Mouse (Mus musculus): Measurements from ENCODE around the gene 2310022B05Rik. TPM values are rescaled to one million over a fixed set of nuclear protein-coding genes. Genes with fewer than 3 reads are reported as not detected.

The 2310022B05Rik gene
- polyA plus RNA-seq, 1 experiment = 31.6 TPM

GRCm38 (mm10) chr8:124652546-124652945 is 10.6 kb downstream of the 2310022B05Rik start:
- Histone ChIP-seq H3K4me3 (ENCODE audit: extremely low read depth, insufficient read depth, insufficient read length) (no peak overlapping the region), H3K27me3 (ENCODE audit: control insufficient read depth, insufficient read depth, low read length) (no peaks in the 10 kb centered on the region), H3K36me3 (ENCODE audit: control insufficient read depth, insufficient read depth, low read length) (peaks cover 2% of the 10 kb centered on the region; the same call in 1 of the 2 replicates), H3K27ac (ENCODE audit: insufficient read depth, low read length) (no peak overlapping the region), H3K4me1 (ENCODE audit: control insufficient read depth, insufficient read depth, insufficient read length) (no peaks in the 10 kb centered on the region; the same call in 1 of the 2 replicates)
- WGBS = 80% methylated on average over 4 of the region's 4 CpGs
- no peak for DNase-seq (ENCODE audit: low read depth in 1 of 2, low spot score in 2 of 2)
- TF ChIP-seq POLR2A (IDR thresholded peaks at IDR 0.05; ENCODE audit: low read depth, low read length) = no peak
- no peak for TF ChIP-seq CTCF (IDR thresholded peaks at IDR 0.05; ENCODE audit: extremely low read depth, insufficient read depth, insufficient read length, insufficient replicate concordance)

DNA sequence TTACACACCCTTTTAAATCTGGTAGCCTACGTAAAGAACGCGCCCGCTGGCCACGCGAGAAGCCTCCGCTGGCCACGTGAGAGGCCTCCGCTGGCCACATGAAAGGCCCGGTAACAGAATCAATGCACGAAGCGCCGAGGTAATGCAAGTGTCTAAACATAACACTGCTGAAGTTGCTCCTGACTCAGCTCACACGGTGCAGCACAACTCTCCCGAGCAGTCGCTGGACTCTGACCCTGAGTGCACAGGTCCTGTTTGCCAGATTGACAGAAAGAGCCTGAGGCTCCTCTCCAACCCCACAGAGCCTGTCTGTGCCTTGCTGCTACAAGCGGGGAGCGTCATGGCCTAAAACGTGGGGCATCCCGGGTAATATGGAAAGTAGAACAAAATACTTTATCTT is 11.4 kb downstream of the 2310022B05Rik start:
- H3K27me3 ChIP-seq (ENCODE audit: control insufficient read depth, insufficient read depth, low read length) = no peaks in the 10 kb centered on the region
- H3K4me1 ChIP-seq (ENCODE audit: control insufficient read depth, insufficient read depth, insufficient read length) = no peaks in the 10 kb centered on the region; the same call in 1 of the 2 replicates
- H3K27ac ChIP-seq (ENCODE audit: insufficient read depth, low read length) = no peak overlapping the region
- peaks cover 2% of the 10 kb centered on the region; the same call in 1 of the 2 replicates for H3K36me3 ChIP-seq (ENCODE audit: control insufficient read depth, insufficient read depth, low read length)
- no peak overlapping the region for H3K4me3 ChIP-seq (ENCODE audit: extremely low read depth, insufficient read depth, insufficient read length)
- WGBS = 92% methylated on average over 20 of the region's 20 CpGs
- DNase-seq (ENCODE audit: low read depth in 1 of 2, low spot score in 2 of 2) = no peak
- TF ChIP-seq CTCF (IDR thresholded peaks at IDR 0.05; ENCODE audit: extremely low read depth, insufficient read depth, insufficient read length, insufficient replicate concordance) (no peak), POLR2A (IDR thresholded peaks at IDR 0.05; ENCODE audit: low read depth, low read length) (no peak)

GRCm38 (mm10) chr8:124648311-124648710 is 14.9 kb downstream of the 2310022B05Rik start:
- Histone ChIP-seq H3K27ac (ENCODE audit: insufficient read depth, low read length) (no peak overlapping the region), H3K36me3 (ENCODE audit: control insufficient read depth, insufficient read depth, low read length) (peaks cover 2% of the 10 kb centered on the region; the same call in 1 of the 2 replicates), H3K27me3 (ENCODE audit: control insufficient read depth, insufficient read depth, low read length) (no peaks in the 10 kb centered on the region), H3K4me1 (ENCODE audit: control insufficient read depth, insufficient read depth, insufficient read length) (no peaks in the 10 kb centered on the region; the same call in 1 of the 2 replicates), H3K4me3 (ENCODE audit: extremely low read depth, insufficient read depth, insufficient read length) (no peak overlapping the region)
- no peak for DNase-seq (ENCODE audit: low read depth in 1 of 2, low spot score in 2 of 2)
- no peak for TF ChIP-seq POLR2A (IDR thresholded peaks at IDR 0.05; ENCODE audit: low read depth, low read length)
- TF ChIP-seq CTCF (IDR thresholded peaks at IDR 0.05; ENCODE audit: extremely low read depth, insufficient read depth, insufficient read length, insufficient replicate concordance) = no peak

- TF ChIP-seq CTCF (IDR thresholded peaks at IDR 0.05; ENCODE audit: extremely low read depth, insufficient read depth, insufficient read length, insufficient replicate concordance) = no peak
- TF ChIP-seq POLR2A (IDR thresholded peaks at IDR 0.05; ENCODE audit: low read depth, low read length) = no peak
- H3K27me3 ChIP-seq (ENCODE audit: control insufficient read depth, insufficient read depth, low read length) = no peaks in the 10 kb centered on the region
- H3K4me3 ChIP-seq (ENCODE audit: extremely low read depth, insufficient read depth, insufficient read length) = no peak overlapping the region
- no peaks in the 10 kb centered on the region; the same call in 1 of the 2 replicates for H3K4me1 ChIP-seq (ENCODE audit: control insufficient read depth, insufficient read depth, insufficient read length)
- WGBS = 64% methylated on average over 18 of the region's 18 CpGs
- no peak for DNase-seq (ENCODE audit: low read depth in 1 of 2, low spot score in 2 of 2)
- H3K36me3 ChIP-seq (ENCODE audit: control insufficient read depth, insufficient read depth, low read length) = peaks cover 4% of the 10 kb centered on the region; the same call in 1 of the 2 replicates
- H3K27ac ChIP-seq (ENCODE audit: insufficient read depth, low read length) = peak overlapping the region; percentile 31
These were observed 19.4 kb downstream of the 2310022B05Rik start for GRCm38 (mm10) chr8:124643540-124644339.

GRCm38 (mm10) chr8:124641599-124641998 is 21.6 kb downstream of the 2310022B05Rik start:
- Histone ChIP-seq H3K27me3 (ENCODE audit: control insufficient read depth, insufficient read depth, low read length) (no peaks in the 10 kb centered on the region), H3K36me3 (ENCODE audit: control insufficient read depth, insufficient read depth, low read length) (peaks cover 9% of the 10 kb centered on the region), H3K4me1 (ENCODE audit: control insufficient read depth, insufficient read depth, insufficient read length) (no peaks in the 10 kb centered on the region), H3K27ac (ENCODE audit: insufficient read depth, low read length) (no peak overlapping the region), H3K4me3 (ENCODE audit: extremely low read depth, insufficient read depth, insufficient read length) (no peak overlapping the region)
- TF ChIP-seq CTCF (IDR thresholded peaks at IDR 0.05; ENCODE audit: extremely low read depth, insufficient read depth, insufficient read length, insufficient replicate concordance) = no peak
- no peak for TF ChIP-seq POLR2A (IDR thresholded peaks at IDR 0.05; ENCODE audit: low read depth, low read length)
- DNase-seq (ENCODE audit: low read depth in 1 of 2, low spot score in 2 of 2) = no peak
- WGBS = 97% methylated on average over 8 of the region's 8 CpGs

DNA sequence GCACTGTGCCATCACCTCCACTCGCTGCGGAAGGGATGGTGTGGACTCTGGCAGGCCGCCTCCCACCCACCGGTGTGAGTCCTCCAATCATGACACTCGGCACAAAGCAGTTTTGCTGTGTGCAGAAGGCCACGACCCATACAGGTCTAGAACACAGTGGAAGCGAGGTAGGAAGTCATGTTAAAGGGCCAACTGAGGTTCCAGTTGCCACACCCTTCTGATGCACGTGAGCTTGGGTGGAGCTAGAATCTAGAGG is 28.0 kb downstream of the 2310022B05Rik start:
- no peak for DNase-seq (ENCODE audit: low read depth in 1 of 2, low spot score in 2 of 2)
- TF ChIP-seq CTCF (IDR thresholded peaks at IDR 0.05; ENCODE audit: extremely low read depth, insufficient read depth, insufficient read length, insufficient replicate concordance) (no peak), POLR2A (IDR thresholded peaks at IDR 0.05; ENCODE audit: low read depth, low read length) (no peak)
- no peaks in the 10 kb centered on the region for H3K27me3 ChIP-seq (ENCODE audit: control insufficient read depth, insufficient read depth, low read length)
- no peak overlapping the region for H3K4me3 ChIP-seq (ENCODE audit: extremely low read depth, insufficient read depth, insufficient read length)
- no peak overlapping the region for H3K27ac ChIP-seq (ENCODE audit: insufficient read depth, low read length)
- peaks cover 9% of the 10 kb centered on the region for H3K36me3 ChIP-seq (ENCODE audit: control insufficient read depth, insufficient read depth, low read length)
- WGBS = 86% methylated on average over 8 of the region's 8 CpGs
- H3K4me1 ChIP-seq (ENCODE audit: control insufficient read depth, insufficient read depth, insufficient read length) = no peaks in the 10 kb centered on the region

Data from spleen, adult 2 months (tissue).